Mouse (Mus musculus) ES-Bruce4 (cell line): ENCODE measurements around the gene Efcab3. TPM values are rescaled to one million over a fixed set of nuclear protein-coding genes. Genes with fewer than 3 reads are reported as not detected.
"Not testable (repeated sequence)": the region's sequence is repeated elsewhere in the genome, so short reads cannot be mapped to it uniquely, and the experiment has no call there.

Source experiments
- H3K27ac ChIP-seq: 2 replicates; pipeline ENCODE4 v1.5.1; 2012; ENCODE audit warnings: low read length, inconsistent platforms; ENCODE audit not compliant: insufficient read depth
- H3K27me3 ChIP-seq: 2 replicates; pipeline ENCODE4 v1.6.1; 2012; ENCODE audit warnings: mild to moderate bottlenecking, low read length, inconsistent platforms; ENCODE audit not compliant: control insufficient read depth, poor library complexity, insufficient read depth, severe bottlenecking
- H3K36me3 ChIP-seq: 2 replicates; pipeline ENCODE4 v1.6.1; 2012; ENCODE audit warnings: inconsistent platforms, mild to moderate bottlenecking, low read length, moderate library complexity; ENCODE audit not compliant: control insufficient read depth, poor library complexity, insufficient read depth, severe bottlenecking
- H3K4me1 ChIP-seq: one replicate; pipeline ENCODE4 v1.8.1; 2011; ENCODE audit warnings: low read length; ENCODE audit not compliant: control insufficient read depth, insufficient read depth
- H3K4me3 ChIP-seq: 2 replicates; pipeline ENCODE4 v1.5.1; 2011; ENCODE audit warnings: low read depth, mild to moderate bottlenecking, low read length
- H3K9ac ChIP-seq: 2 replicates; pipeline ENCODE4 v1.6.1; 2012; ENCODE audit warnings: low read depth, mild to moderate bottlenecking, inconsistent platforms; ENCODE audit not compliant: poor library complexity, severe bottlenecking
- H3K9me3 ChIP-seq: replicated peaks from 2 replicates; pipeline ENCODE4 v1.6.1; 2012; ENCODE audit warnings: mild to moderate bottlenecking, low read length, inconsistent platforms; ENCODE audit not compliant: control insufficient read depth, poor library complexity, insufficient read depth, severe bottlenecking
- CTCF ChIP-seq: IDR thresholded peaks from one replicate; pipeline ENCODE4 v1.8.1; 2011; ENCODE audit warnings: low read depth, low read length
- EP300 ChIP-seq: IDR thresholded peaks from 2 replicates; pipeline ENCODE4 v1.6.1; 2011; ENCODE audit warnings: low read depth, low read length; ENCODE audit not compliant: insufficient read depth
- POLR2A ChIP-seq: IDR thresholded peaks from one replicate; pipeline ENCODE4 v1.8.1; 2011; ENCODE audit warnings: low read length; ENCODE audit not compliant: insufficient read depth
- polyA plus RNA-seq: library from polyadenylated mRNA; stranded (reverse); fragments of >200 nt; gene quantifications from 2 replicates; pipeline ENCODE4 v1.2.4, GENCODE M21; 2011; ENCODE audit warnings: low read depth; ENCODE audit not compliant: missing spikeins, insufficient read depth, insufficient read length

Efcab3 gene
- polyA plus RNA-seq, 1 experiment, result not detected

- H3K4me1 ChIP-seq, result no peaks in the 10 kb centered on the region
- no peaks in the 10 kb centered on the region for H3K27me3 ChIP-seq
- TF ChIP-seq EP300 (no peak; the same call in 1 of the 2 replicates), CTCF (peak; percentile 75), POLR2A (peak; percentile 81)
- peak within 1 kb of the TSS; percentile 87 for H3K9ac ChIP-seq
- peaks cover 21% of the 10 kb centered on the region for H3K36me3 ChIP-seq
- H3K4me3 ChIP-seq, result peak within 1 kb of the TSS; percentile 94
- no peaks in the 10 kb centered on the region for H3K9me3 ChIP-seq
- peak within 1 kb of the TSS; percentile 83 for H3K27ac ChIP-seq
Observed at GRCm38 (mm10) chr11:105125735-105126519, 62.5 kb downstream of the Efcab3 start, which contains the start of gene Mettl2. Gene Mettl2, plus strand, starts transcription at chr11:105126425.

GRCm38 (mm10) chr11:105126520-105127029, 63.2 kb downstream of the Efcab3 start:
- peak overlapping the region; percentile 87 for H3K9ac ChIP-seq
- H3K27me3 ChIP-seq, result no peaks in the 10 kb centered on the region
- no peak overlapping the region for H3K27ac ChIP-seq
- H3K4me3 ChIP-seq, result peak overlapping the region; percentile 94
- TF ChIP-seq POLR2A, result no peak
- TF ChIP-seq EP300, result no peak
- no peak for TF ChIP-seq CTCF
- no peaks in the 10 kb centered on the region for H3K9me3 ChIP-seq
- H3K36me3 ChIP-seq, result peaks cover 28% of the 10 kb centered on the region
- no peaks in the 10 kb centered on the region for H3K4me1 ChIP-seq

DNA sequence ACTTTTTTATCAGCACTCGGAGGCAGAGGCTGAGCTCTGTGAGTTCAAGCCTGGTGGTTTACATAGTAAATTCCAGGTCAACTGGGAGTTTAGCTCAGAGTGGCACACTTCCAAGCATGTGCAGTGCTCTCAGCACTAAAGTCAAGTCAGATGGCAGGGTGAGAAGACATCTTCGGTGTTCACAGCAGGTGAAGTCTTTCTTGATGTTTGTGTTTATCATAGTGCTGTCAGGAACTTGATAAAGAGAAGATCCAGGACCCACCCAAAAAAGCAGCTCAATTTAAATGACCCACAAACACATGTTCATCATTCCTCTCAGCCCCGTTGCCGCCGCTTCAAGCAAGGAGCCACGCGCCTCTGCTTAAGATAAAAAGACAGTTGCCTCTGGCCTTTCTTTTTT, 72.3 kb downstream of the Efcab3 start:
- no peak overlapping the region for H3K4me3 ChIP-seq
- no peaks in the 10 kb centered on the region for H3K4me1 ChIP-seq
- TF ChIP-seq CTCF (no peak), POLR2A (no peak), EP300 (no peak)
- H3K9me3 ChIP-seq, result no peaks in the 10 kb centered on the region
- H3K27me3 ChIP-seq, result no peaks in the 10 kb centered on the region
- no peak overlapping the region for H3K9ac ChIP-seq
- H3K36me3 ChIP-seq, result peaks cover 83% of the 10 kb centered on the region
- no peak overlapping the region for H3K27ac ChIP-seq

DNA sequence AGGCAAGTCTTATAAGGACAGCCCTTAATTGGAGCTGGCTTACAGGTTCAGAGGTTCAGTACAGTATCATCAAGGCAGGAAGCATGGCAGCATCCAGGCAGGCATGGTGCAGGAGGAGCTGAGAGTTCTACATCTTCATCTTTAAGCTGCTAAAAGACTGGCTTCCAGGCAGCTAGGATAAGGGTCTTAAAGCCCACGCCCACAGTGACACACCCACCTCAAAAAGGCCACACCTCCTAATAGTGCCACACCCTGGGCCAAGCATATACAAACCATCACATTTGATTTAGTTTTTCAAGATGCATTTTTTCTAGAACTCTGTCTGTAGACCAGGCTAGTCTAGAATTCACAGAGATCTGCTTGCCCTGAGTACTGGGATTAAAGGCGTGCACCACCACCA, 73.9 kb downstream of the Efcab3 start:
- H3K36me3 ChIP-seq, result peaks cover 71% of the 10 kb centered on the region
- H3K27ac ChIP-seq, H3K4me3 ChIP-seq, H3K9ac ChIP-seq, H3K9me3 ChIP-seq, H3K27me3 ChIP-seq, H3K4me1 ChIP-seq: not testable (repeated sequence)

DNA sequence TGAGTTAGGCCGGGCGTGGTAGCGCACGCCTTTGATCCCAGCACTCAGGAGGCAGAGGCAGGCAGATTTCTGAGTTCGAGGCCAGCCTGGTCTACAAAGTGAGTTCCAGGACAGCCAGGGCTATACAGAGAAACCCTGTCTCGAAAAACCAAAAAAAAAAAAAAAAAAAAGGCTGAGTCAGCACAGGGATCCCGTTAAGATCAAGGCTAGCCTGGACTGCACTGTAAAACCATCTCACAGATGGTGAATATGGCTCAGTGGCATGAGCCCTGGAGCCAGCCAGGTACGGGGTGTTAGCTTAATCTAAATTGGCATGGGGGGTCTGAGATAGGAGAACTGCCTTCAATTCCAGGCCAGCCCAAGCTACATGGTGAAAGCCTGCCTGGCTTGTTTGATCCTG, 77.1 kb downstream of the Efcab3 start:
- H3K27ac ChIP-seq, H3K4me1 ChIP-seq, H3K9ac ChIP-seq, H3K9me3 ChIP-seq, H3K27me3 ChIP-seq, H3K4me3 ChIP-seq: not testable (repeated sequence)
- peaks cover 40% of the 10 kb centered on the region for H3K36me3 ChIP-seq

DNA sequence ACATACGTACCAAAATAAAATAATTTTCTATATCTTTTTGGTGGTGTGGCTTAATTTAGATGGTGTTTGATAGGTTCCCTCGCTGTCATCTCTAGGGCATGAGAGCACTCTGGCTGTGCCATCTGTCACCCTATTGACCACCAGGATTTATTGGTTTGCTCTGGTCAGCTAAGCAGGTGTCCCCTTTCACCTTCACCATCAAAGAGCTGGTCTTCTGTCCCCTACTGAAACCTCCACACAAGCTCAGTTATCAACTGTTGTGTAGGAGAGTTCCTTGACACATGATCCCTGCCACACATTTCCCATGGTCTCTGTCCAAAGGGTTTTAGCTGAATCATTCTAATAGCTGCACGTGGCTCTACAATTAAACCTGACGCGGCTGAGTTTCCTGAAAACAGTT, 77.7 kb downstream of the Efcab3 start:
- peaks cover 34% of the 10 kb centered on the region for H3K36me3 ChIP-seq
- TF ChIP-seq POLR2A, result no peak
- TF ChIP-seq CTCF, result no peak
- TF ChIP-seq EP300, result no peak

More for the DNA sequence above, 77.7 kb downstream of the Efcab3 start:
- Histone ChIP-seq H3K27ac (no peak overlapping the region), H3K9ac (no peak overlapping the region), H3K27me3 (no peaks in the 10 kb centered on the region), H3K4me3 (no peak overlapping the region), H3K4me1 (no peaks in the 10 kb centered on the region), H3K9me3 (no peaks in the 10 kb centered on the region)
